Mouse (Mus musculus): ENCODE measurements around the gene Wdr19.

- TF ChIP-seq CTCF (IDR thresholded peaks at IDR 0.05; ENCODE audit: low read depth) (no peak), EP300 (optimal IDR thresholded peaks at IDR 0.05) (no peak)
Observed at GRCm38 (mm10) chr5:65247296-65247695, 47.8 kb downstream of the Wdr19 start.
